Mouse (Mus musculus) lung, adult 2 months (tissue): ENCODE data around the gene Slf2.

ENCODE experiments used
- CTCF ChIP-seq: fragments of 200-500 bp; IDR thresholded peaks from 2 replicates; pipeline ENCODE4 v1.5.1; 2011; ENCODE audit warnings: mild to moderate bottlenecking, low read length, control low read depth; ENCODE audit not compliant: insufficient read depth
- POLR2A ChIP-seq: fragments of 200-500 bp; IDR thresholded peaks from 2 replicates; pipeline ENCODE4 v1.6.1; 2011; ENCODE audit warnings: low read depth, mild to moderate bottlenecking, control low read depth, low read length, borderline replicate concordance; ENCODE audit errors: extremely low read depth

DNA sequence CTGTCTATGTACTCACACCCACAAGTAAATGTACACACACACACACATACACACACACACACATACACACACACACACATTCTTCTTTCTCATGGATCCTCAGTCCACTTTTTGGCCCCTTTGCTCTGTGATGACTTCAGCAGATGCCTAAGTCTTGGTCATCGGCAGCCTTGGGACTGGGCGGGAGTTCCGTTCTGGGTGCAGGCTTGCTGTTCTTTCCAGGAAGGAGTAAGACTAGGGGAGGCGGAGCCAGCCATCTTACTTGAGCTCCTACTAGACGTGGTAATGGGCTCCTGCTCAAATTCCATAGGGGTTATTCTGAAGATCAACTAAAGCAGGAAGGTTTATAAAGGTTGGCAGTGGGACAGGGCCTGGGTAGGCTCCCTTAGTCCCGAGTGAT, 89.4 kb downstream of the Slf2 start:
- TF ChIP-seq CTCF (no peak), POLR2A (no peak)
